Mouse (Mus musculus) right cerebral cortex, adult 18-20 months (tissue): ENCODE measurements at regions not wholly inside any gene's neighbourhood (a gene's known extent, or its start where the extent isn't known, plus 50 kb on each side); places are given as distances from the start of the nearest gene placed in this dataset.

ENCODE experiments used
- DNase-seq: peaks from one replicate; pipeline ENCODE4 v3.0.0; 2022; ENCODE audit warnings: mixed read lengths

DNA sequence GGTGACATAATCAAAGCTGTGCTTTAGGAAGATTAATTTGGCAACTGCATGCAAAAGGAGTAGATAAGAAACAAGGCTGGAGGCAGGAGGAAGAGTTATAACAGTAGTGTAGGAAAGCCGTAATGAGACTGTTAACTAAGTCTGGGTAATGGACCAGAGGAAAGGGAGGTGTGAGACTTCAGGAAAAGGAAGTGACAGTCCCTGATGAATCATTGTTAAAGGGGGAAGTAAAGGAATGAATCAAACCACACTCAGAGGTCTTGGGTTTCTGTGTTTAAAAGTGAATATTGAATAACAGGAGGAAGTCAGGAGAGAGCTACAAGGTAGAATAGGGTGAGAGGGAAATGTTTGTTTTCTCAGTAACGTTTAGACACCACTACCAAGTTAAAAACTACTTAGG lies 1175.9 kb downstream of the Diaph3 start:
- DNase-seq, result no peak

DNA sequence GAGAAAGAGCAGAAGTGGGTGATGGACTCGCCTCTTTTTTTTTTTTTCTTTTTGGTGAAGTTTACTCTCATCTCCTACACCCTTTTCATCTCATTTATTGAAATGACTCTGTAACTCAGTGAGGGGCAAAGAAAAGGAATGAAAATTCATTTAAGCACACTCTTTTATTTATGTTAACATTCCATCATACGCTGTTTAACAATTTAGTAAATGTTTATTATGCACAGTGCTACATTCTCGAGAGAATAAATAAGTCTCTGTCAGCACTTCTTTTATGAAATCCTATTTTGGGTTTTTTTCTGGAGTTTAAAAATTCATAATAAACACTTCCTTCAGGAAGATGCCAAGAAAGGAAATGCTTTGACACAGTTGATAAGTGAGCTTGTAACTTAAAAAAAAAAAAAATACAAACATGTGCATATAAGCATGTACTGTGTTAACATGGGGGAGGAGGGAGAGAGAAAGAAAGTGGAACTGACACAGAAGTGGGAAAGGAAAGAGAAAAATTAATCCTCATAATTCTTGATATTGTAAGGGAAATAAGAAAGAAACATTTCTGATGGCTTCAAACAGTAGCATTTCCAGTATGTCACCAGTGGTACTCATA lies 1195.2 kb downstream of the Diaph3 start:
- DNase-seq, result no peak

DNA sequence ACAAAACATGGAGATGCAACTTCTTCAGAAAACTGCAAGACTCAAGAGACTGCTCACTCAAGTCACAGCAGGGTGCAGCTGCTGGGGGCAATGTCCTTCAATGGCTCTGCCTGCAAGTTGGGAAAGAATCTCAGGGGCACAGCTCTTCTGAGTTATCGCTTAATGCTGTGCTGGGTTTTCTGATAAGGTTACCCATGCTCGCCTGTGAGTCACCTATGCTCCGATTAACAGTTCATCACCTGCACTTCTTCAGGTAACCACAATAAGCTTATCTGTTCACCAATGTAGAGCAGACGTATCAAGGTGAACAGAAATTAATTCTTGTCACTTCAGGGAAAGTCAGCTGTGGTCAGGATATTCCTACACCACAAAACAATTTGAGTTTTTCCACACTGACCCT lies 1198.2 kb downstream of the Diaph3 start:
- no peak for DNase-seq

DNA sequence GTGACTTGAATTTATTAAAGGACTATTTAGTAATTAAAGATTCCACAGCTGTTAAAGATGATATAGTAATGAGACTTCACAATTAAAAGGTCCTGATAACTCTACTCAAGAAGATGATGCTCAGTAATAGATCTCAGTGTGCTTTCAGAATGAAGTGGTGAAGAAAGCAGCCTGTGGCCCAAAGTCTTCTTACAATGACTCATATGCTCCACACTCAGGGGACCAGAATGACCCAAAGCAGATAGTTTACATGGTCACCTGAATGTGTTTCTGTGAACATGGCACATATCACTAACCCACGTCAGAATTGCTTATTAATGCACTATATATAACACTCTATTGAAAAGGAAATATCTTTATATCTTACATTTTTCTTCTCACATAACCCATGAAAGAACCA lies 1200.5 kb downstream of the Diaph3 start:
- DNase-seq, result no peak

DNA sequence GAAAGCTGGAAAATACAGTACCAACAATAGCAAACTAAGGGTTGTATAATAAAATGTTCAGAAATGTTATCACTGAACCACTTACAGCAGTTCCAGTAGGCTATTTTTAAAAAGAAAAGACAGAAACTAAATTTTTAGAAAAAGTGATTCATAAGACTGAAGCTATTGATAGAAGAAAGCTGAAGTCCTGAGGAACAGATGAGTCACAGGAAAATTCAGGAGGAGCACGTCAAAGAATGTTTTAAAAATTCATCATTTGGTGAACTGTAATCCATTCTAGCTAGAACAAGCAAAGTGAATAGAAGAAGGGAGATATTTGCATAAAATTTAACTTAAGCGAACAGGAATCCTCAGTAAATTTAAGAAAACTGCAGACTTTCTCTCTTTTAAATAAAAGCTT lies 1205.9 kb downstream of the Diaph3 start:
- peak; percentile 37 for DNase-seq

DNA sequence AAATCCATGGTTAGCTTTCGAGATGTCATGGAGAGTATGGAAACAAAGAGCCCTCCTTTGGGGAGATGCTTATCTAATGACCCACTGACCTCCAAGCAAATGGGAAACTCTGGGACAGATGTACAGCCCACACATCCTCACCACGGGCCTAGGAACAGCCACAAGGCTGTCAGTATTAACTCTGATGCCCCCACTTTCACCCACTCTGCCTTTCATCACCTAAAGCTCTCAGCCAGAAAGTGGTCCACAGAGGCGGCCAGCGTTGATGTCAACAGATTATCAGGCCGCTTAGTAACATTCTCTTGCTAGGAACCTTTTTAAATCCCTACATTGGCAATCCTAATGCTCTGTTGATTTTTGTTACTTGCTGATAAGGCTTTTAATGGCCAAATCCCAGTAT lies 1210.6 kb downstream of the Diaph3 start:
- no peak for DNase-seq

DNA sequence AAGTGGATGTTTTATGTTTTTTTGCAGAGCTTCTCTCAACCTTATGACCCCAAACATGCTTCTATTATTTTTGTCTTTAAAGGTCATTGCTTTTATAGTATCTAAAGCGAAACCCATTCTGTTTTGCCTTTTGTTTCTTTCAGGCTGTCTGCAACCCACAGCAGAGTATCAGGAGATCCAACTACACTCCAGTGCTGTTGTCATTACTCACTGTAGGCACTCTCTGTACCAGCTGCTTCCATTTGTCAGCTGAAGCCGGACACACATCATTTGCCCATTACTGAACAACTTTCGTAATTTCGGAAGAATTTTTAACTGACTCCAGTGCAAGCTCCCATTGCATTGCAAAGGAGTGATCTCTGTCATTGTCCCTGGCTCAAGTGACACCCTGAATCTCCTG lies 1222.1 kb downstream of the Diaph3 start:
- no peak for DNase-seq

DNA sequence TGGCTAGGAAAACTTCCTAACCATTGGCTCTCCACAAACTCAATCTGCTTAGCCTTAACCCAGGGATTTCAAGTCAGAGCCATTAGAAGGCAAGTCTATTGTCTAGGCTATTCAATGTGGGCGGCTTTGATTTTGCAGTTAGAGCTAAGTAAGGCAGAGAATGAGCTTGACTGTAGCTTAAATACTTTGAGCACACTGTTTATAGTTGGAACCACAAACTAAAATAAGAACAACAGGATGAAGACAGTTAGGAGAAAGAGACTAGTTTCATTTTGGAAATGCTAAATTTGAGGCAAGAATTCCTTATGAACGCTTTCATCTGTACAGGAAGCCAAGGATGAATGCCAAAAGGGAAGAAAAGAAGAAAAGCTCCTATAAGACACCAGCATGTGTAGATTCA lies 1225.3 kb downstream of the Diaph3 start:
- DNase-seq, result no peak

DNA sequence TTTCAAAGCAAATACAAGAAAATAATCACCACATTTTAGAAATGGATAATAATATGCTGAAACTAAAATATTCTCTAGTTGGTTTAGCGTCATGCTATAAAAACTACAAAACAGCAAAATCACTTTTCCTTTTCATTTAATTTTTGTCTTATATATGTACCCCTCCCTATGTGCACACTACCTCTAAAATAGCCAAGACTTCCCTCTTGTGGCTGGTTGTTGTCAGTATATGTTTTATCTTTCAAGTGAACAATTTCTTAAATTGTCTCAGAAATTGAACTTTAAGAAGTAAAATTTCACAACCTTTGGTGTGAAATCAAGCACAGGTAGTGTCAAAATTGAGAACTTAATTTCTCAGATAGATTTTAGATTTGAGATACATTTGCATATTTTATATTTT lies 1243.1 kb downstream of the Diaph3 start:
- DNase-seq, result no peak

DNA sequence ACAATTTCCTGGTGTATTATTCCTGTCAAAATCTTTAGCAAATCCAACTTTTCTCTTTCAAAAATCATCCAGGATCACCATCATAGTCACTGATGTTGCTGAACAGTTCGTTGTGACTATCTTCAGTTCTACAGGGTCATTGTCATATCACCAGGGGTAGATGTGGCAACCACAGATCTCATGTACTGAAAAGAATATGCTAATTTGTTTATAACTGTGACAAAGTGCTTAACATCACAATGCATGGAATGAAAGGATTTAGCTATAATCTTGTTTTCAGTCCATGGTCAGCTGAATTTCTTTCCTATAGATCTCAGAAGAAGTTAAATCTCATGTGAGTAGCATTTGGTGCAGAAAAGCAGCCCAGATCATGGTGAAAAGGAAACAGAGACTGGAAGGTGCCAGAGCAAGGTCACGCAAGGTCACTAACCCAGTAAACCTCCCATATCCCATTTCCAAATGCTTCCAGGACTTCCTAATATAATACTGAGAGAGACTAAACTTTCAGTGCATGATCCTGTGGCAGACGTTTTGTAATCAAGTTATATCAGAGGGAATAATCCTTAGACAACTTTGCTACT lies 1279.6 kb downstream of the Diaph3 start:
- DNase-seq, result no peak

DNA sequence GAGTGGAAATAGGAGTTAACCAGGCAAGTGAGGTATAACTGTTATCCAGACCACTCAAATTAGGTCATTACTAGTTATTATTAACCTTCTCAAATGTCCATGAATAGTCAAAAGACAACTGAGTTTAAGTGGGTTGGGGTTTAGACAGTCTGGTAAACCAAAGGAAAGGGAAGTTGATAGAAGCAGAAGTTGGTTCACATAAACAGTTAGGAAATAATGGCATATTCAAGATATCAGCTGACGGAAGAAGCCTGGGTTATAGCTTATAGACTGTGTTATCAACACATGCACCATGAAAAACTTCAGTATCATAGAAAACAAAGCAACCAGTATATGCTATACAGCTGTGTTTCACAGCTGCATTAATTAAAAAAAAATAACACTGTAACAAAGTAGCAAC lies 1291.5 kb downstream of the Diaph3 start:
- no peak for DNase-seq

DNA sequence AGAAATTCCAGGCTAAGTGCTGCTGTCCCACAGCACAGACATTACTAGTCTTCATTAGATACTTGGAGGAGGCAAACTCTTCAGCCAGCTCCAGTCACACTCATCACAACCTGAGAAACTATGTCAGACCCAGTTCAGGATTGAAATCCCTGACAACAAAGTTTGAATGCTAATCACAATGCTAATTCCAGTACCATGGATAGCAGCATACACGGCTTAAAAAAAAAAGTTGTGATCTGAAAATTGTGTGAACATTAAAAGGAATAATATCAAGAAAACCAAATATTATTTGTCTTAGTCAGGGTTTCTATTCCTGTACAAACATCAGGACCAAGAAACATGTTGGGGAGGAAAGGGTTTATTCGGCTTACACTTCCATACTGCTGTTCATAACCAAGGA lies 1305.5 kb downstream of the Diaph3 start:
- DNase-seq, result no peak

DNA sequence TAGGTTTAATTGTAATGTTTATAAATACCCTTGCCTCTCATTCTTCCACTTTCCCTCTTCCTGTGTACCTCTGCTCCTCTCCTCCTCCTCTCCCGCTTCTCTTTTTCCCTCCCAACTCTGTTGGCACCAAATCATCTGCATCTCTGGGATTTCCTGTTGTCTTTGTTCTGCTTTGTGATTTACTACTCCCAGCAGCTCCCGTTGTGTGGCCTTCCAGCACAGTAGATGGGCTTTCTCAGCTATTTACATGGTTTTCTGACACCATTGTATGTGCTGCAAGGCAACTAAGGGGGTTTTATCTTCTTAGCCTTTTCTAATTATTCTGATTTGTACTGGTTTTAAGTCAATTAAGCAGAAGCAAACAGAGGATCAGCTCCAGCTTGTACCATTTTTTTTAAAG lies 1326.1 kb downstream of the Diaph3 start:
- no peak for DNase-seq

DNA sequence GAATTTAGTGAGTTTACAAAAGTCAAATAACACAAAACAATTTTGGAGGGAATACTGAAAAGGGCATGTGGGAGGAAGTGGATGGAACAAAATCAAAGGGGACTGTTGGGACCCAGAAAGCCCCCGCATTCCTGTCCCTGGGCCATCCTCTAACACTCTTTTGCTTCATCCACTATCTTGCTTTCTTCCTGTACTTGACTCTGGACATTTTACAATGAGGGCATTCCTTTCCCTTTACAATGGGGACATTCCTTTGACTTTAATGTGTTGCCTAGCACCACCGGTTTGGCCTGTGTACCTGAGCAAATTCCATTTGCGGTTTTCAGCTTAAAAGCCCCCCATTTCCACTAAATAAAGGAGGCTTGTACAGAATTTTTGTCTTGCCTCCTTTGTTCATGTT lies 1341.0 kb downstream of the Pcdh17 start:
- DNase-seq, result no peak

DNA sequence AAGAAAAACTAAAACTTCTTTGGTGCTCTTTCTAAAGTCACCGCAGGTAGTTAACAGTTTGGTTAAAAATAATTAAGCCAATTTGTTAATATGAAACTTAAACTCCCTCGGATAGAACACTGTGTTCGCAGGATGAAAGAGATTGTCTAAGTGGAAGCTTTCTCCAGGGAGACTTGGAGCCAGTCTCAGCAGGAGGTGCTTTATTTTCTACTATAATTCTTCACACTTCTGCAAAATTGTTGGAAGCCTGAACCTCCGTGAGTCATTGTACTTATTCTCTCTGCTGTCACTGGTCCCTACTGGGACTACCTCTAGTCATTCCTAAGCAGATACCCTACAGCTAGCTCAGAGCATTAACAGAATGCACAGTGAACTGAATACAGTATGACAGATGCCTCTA lies 1327.3 kb downstream of the Pcdh17 start:
- DNase-seq, result peak; percentile 3

DNA sequence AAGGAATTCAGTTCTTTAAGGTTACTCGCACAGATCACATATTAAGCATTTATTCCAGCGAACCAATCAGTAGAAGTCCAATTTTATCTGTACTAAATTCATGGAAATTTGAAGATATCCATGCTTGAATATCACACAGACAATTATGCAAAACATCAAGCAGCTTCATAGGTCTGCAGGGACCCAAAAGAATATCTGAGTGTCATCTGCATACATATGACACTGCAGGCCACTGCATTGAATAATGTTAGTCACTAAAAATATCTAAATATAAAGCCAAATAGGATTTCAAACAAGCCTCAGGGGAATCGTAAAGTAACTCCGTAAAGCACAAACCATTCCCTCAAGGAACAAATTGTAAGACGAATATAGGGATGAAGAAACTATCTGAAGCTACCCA lies 1324.9 kb downstream of the Pcdh17 start:
- DNase-seq, result no peak

DNA sequence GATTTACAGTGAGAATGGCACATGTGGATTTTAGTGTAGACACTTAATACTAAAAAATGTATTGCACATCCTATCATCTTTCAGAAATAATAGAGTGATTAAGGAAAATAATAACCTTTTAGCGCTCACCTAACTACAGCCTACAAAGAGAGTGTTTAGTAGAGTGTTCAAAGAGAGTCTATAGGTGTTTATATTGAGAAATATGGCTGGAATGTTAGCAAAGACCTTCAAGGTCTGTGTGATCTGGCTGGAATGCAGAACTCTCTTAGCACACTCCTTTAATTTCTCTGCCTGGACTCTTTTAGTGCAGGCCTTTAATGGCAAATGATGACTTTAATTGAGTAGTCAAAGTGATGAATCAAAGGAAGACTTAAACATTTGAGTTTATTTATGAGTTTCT lies 1314.0 kb downstream of the Pcdh17 start:
- no peak for DNase-seq

DNA sequence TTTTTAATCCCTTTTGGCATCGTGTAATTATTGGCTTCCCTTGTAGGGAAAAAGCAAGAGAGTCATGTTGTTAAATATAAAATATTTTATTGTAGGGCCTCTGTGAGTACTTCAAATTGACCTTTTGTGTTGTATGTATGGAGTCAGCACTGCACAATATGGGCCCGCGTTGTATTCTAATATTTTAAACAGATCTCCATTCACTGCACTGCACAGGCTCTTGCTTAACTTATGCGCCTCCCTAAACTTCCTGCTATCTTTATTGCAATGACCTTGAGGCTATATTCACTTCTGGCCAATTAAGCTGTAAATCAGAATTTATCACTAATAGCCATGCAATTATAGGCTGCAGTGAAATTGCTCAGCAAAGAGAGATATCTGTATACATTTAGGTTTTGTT lies 1295.2 kb downstream of the Pcdh17 start:
- DNase-seq, result no peak
